Mouse (Mus musculus) CH12.LX (cell line): ENCODE results near the gene Cdh8.

Experiments used
- EP300 ChIP-seq: IDR thresholded peaks from 2 replicates; pipeline ENCODE4 v1.6.1; 2011; ENCODE audit warnings: low read length, improper control_type of control experiment
- POLR2A ChIP-seq: IDR thresholded peaks from 2 replicates; pipeline ENCODE4 v1.6.1; 2011; ENCODE audit warnings: low read depth, mild to moderate bottlenecking, improper control_type of control experiment, low read length
- ZC3H11A ChIP-seq: IDR thresholded peaks from 2 replicates; pipeline ENCODE4 v1.6.1; 2012; ENCODE audit warnings: low read depth, mild to moderate bottlenecking, inconsistent platforms, low read length, improper control_type of control experiment
- ZMIZ1 ChIP-seq: IDR thresholded peaks from 2 replicates; pipeline ENCODE4 v1.6.1; 2012; ENCODE audit warnings: low read depth, mild to moderate bottlenecking, inconsistent platforms, low read length, improper control_type of control experiment

DNA sequence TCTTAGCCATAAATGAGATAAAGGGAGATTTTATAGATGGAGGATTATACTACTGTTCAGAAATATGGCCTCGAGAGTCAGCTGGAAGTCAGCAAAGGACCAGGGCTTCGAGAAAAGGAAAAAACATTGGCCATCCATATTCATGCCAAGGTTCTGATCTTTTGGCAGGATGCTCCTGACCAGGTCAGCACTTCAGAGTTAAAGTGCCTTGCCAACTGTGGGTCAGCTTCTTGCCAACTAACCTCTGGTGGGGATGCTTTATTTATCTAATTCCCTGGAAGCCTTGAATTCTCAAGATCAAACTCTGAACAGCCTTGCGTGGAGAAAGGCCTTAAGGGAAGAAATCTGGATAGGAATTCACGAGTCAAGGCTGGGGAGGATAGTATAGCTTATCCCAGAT is 9.6 kb upstream of the Cdh8 start:
- TF ChIP-seq ZMIZ1 (no peak), EP300 (no peak), POLR2A (no peak), ZC3H11A (no peak)
